Mouse (Mus musculus): ENCODE results near the gene Pllp.
A peak's percentile ranks its signal among the peaks of the same experiment; 100 is the strongest.

The Pllp gene

GRCm38 (mm10) chr8:94695994-94696384 lies at the start of gene Pllp:
Gene Pllp (minus strand): TSS chr8:94696278.
- no peak for DNase-seq (ENCODE audit: low spot score in 2 of 2)

DNA sequence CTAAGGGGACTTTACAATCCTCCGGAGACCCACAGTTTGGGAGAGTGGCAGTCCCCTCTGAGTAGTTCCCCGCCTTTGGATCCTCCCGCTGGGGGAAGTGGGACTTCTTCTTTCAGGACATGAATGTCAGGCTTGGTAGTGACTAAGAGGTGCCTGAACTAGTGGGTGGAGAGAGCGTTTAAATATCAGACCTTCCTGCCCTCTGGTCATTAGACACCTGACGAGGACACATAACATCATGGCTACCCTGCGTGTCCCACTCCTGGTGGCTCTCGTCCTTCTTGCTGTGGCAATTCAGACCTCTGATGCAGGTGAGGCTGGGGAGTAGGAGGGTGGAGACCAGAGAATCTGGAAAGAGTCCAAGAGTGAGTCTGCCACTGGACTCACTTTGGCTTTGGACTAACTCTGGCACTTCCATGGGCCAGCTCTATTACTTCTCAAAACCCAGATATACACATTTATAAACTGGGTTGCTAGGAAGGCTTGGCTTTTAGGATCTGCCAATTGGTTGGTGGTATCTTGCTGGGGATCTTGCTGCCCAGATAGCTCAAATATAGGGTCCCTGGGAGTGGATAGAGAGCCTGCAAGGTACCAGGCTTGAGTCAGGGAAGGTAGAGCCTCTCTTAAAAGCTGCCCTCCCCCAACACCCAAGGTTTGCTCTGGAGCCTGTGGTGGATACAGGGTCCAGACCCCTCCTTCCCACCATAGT lies 49.6 kb upstream of the Pllp start, which contains the start of gene Ccl22:
TSS of gene Ccl22 (plus strand) at position 115 of the 709 bp plus-strand sequence.
- DNase-seq (ENCODE audit: low spot score in 2 of 2): no peak

DNA sequence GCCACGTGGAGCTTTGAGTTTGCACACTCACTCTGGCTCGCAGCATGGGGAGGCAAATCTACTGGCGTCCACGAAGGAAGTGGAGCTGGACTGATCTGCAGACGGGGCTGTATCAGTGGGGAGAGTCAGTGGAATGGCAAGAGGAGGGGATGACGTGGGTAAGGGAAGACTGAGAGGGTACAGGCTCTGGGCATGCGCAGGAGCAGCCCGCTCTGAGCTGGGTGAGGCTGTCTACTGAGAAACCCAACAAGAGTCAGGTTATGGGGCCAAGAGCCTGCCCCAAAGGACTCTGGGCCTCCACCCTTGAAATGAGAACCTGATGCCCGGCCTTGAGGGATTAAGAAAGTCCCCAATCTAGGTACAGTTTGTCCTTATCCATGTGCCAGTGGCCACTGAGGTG lies 48.9 kb upstream of the Pllp start:
- no peak for DNase-seq (ENCODE audit: low spot score in 2 of 2)

DNA sequence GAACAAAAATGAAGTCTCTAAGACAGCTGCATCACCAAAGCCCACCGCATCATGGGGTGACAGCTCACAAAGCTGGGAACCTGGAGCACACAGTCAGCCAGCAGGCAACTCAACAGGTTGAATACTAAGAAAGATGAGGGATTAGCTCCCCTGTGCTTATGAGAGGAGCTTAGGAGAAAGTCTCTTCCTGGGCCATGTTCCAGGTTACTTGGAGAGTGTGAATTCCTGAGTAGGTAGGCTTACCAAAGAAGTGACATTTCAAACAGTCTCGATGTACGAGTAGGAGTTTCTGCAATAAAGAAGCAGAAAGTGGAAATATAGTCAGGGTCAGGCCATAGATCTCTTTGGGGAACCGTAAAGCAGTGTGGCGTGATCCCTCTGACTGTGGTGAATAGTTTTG lies 48.4 kb upstream of the Pllp start:
- no peak for DNase-seq (ENCODE audit: low spot score in 2 of 2)

DNA sequence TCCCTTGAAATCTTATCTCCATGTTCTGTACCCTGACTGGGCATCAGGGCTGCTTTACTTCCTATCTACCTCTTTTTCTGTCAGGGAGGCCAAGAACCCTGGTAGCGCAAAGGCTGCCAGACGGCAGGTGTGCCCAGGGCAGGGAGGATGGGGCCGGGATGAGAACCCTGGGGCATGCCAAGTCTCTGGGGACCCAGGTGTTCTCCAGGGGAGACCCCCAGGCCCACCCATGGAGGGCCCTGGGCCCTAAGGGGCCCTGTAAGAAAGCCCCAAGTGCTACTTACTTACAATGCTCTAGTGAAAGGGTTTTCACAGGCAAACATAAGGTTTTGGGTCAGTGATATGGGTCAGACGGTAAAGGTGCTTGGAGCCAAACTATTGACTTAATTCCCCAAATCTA lies 45.6 kb upstream of the Pllp start:
- no peak for DNase-seq (ENCODE audit: low spot score in 2 of 2)

GRCm38 (mm10) chr8:94740591-94740990 lies 44.5 kb upstream of the Pllp start:
- DNase-seq (ENCODE audit: low spot score in 2 of 2): no peak

GRCm38 (mm10) chr8:94739829-94740228 lies 43.8 kb upstream of the Pllp start:
- DNase-seq (ENCODE audit: low spot score in 2 of 2): no peak

GRCm38 (mm10) chr8:94735426-94736094 lies 39.5 kb upstream of the Pllp start:
- no peak for DNase-seq (ENCODE audit: low spot score in 2 of 2)

- DNase-seq (ENCODE audit: low spot score in 2 of 2): no peak
Observed at GRCm38 (mm10) chr8:94734735-94735350, 38.8 kb upstream of the Pllp start.

DNA sequence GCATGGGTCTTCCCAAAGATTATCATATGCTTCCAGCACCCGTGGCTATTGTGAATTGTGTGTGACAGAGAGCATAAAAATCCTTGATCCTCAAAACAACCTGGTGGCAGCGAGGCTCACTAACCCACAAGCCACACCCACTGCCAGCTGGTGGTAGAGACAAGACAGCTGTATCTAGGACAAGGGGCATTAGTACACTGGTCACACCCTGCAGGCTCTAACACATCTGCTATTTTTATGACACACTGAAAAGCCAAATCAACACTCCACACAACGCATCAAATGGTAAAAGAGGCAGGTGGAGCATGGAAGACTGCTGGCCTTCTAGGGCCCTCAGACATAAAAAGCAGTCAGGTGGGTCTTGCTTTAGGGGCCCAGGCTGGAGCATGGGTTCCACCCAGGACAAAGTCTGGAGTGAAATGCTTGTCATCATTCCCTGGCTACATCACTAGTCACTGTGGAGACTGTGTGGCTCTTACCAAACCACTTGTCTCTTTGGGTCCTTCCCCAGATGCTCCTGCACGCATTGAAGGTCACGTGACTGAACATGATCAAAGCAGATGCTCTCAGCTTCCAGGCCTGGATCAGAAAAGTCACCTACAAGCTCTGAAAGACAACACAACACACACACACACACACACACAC lies 37.9 kb upstream of the Pllp start:
- no peak for DNase-seq (ENCODE audit: low spot score in 2 of 2)

- DNase-seq (ENCODE audit: low spot score in 2 of 2): no peak
Observed at GRCm38 (mm10) chr8:94729301-94729700, 33.2 kb upstream of the Pllp start.

DNA sequence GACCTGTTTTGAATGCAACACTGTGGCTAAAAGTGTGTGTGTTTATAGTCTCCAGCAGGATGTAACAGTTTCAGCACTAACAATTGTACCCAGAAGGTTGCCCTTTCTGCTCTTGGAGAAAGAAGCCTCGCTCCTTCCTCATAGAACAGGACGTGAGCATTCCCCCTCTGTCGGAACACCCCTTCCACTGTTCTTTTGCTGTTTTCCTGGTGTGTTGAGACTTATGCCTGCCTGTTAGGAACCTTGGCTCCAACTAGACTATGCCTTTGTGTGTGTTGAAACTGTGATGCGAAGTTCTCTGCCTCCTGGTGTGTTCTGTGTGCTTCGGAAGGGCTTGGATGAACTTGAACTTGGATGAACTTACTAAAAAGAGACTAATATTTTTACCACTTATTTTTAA lies 29.9 kb upstream of the Pllp start:
- DNase-seq (ENCODE audit: low spot score in 2 of 2): no peak

DNA sequence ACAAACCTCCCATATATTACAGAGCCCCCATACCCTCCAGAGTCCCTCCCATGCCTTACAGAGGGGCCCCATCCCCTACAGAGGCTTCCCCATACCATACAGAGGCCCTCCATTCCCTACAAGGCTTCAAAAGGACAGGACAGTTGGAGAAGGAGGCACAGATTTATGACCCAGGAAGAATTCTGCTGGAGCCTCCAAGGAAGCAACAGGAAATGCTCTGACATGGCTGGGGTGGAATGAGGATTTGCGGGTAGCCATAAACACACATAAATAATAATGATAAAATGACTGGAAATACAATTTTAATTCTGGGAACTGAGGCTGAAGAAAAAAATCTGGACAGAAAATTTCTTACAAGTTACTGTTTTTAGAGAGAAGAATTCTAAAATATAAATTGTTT lies 20.8 kb upstream of the Pllp start:
- DNase-seq (ENCODE audit: low spot score in 2 of 2): no peak

GRCm38 (mm10) chr8:94715871-94716270 lies 19.8 kb upstream of the Pllp start:
- DNase-seq (ENCODE audit: low spot score in 2 of 2): no peak

- no peak for DNase-seq (ENCODE audit: low spot score in 2 of 2)
Observed at GRCm38 (mm10) chr8:94714556-94714955, 18.5 kb upstream of the Pllp start.

GRCm38 (mm10) chr8:94711160-94711718 lies 15.2 kb upstream of the Pllp start:
- DNase-seq (ENCODE audit: low spot score in 2 of 2): no peak

GRCm38 (mm10) chr8:94710336-94710735 lies 14.3 kb upstream of the Pllp start:
- no peak for DNase-seq (ENCODE audit: low spot score in 2 of 2)

- no peak for DNase-seq (ENCODE audit: low spot score in 2 of 2)
Observed at GRCm38 (mm10) chr8:94706732-94707395, 10.8 kb upstream of the Pllp start.

DNA sequence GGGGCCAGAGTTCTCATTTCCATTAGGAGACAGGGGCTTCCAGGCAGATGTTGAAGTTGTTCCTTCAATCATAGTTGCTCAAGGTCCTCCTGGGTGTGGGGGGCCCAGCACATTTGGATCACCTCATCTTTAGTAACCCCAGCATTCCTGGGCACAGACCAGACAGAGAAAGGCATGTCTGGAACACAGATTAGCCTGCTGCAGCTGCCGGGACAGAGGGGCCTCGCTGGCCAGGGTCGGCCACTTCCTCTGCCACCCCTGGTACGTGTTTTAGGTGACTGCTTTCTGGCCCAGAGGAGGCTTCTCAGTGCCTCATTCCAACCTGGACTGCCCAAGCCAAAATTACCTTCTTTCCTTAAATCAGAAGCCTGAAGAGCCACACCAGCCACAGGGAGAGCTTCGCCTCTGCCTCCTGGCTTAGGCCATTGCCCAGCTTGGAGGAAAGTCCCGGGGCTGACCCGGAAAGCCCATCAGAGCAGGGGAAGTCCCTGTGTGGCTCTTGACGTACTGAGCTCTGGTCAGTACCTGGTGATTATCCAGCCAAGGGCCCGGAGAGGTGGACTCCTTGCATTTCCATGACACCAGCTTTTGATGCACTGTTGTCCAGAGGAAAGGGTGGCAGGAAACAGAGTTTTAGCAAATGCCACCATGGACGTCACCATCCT lies 9.6 kb upstream of the Pllp start:
- no peak for DNase-seq (ENCODE audit: low spot score in 2 of 2)

DNA sequence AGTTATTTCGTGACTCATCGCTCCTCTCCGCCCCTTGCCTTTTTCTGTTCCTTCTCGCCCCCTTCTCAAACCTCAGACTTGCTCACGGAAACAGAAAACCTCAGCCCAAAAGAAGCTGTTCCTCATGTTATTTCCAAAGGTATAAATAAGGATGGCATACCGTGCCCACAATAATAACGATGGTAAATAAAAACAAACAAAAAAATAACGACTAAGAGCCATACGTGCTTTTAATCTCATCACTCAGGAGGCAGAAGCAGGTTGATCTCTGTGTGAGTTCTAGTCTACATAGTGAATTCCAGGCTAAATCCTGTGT lies 8.5 kb upstream of the Pllp start:
- DNase-seq (ENCODE audit: low spot score in 2 of 2): no peak

GRCm38 (mm10) chr8:94703972-94704668 lies 8.0 kb upstream of the Pllp start:
- DNase-seq (ENCODE audit: low spot score in 2 of 2): peak; percentile 100
